Mouse (Mus musculus) left cerebral cortex, postnatal 10 days (tissue): ENCODE measurements at regions not wholly inside any gene's neighbourhood (a gene's known extent, or its start where the extent isn't known, plus 50 kb on each side); places are given as distances from the start of the nearest gene placed in this dataset. TPM values are rescaled to one million over a fixed set of nuclear protein-coding genes. Genes with fewer than 3 reads are reported as not detected.

Experiments used
- microRNA-seq: library from miRNA; unstranded; fragments of <30 nt; microRNA quantifications from one replicate; pipeline ENCODE4 v1.2.0, GENCODE M21; 2022

Small RNAs in the stretch of these regions (microRNA-seq; reads per million reads assigned to microRNA genes)
- not detected for gene Gm24810
